Mouse (Mus musculus) monocyte, adult 2 months (primary cell): ENCODE measurements around the gene Zfand3.

Experiments
- DNase-seq, 2 experiments: peaks; one replicate each; pipeline ENCODE4 v3.0.0; 2022; ENCODE audit warnings: low spot score in 2 of 2, low read depth in 1 of 2

Gene Zfand3

GRCm38 (mm10) chr17:30051523-30052346 lies 47.2 kb downstream of the Zfand3 start:
- no peak for DNase-seq

GRCm38 (mm10) chr17:30052347-30052742 lies 47.8 kb downstream of the Zfand3 start:
- DNase-seq, result no peak

- no peak for DNase-seq
Measured at GRCm38 (mm10) chr17:30053463-30053862, 48.9 kb downstream of the Zfand3 start.

- DNase-seq, result no peak
Measured at GRCm38 (mm10) chr17:30053871-30054270, 49.3 kb downstream of the Zfand3 start.

- no peak for DNase-seq
Measured at GRCm38 (mm10) chr17:30056226-30056625, 51.7 kb downstream of the Zfand3 start.

GRCm38 (mm10) chr17:30058594-30058993 lies 54.1 kb downstream of the Zfand3 start:
- DNase-seq, result no peak

- DNase-seq, result no peak
Measured at GRCm38 (mm10) chr17:30059066-30059465, 54.5 kb downstream of the Zfand3 start.

GRCm38 (mm10) chr17:30061100-30061837 lies 56.7 kb downstream of the Zfand3 start:
- no peak for DNase-seq

GRCm38 (mm10) chr17:30063849-30064248 lies 59.3 kb downstream of the Zfand3 start:
- no peak for DNase-seq

GRCm38 (mm10) chr17:30064746-30065145 lies 60.2 kb downstream of the Zfand3 start:
- no peak for DNase-seq

GRCm38 (mm10) chr17:30069776-30070175 lies 65.2 kb downstream of the Zfand3 start:
- DNase-seq, result no peak

- DNase-seq, result no peak
Measured at GRCm38 (mm10) chr17:30070631-30071030, 66.1 kb downstream of the Zfand3 start.

- no peak for DNase-seq
Measured at GRCm38 (mm10) chr17:30072613-30073012, 68.1 kb downstream of the Zfand3 start.

- DNase-seq, result no peak
Measured at GRCm38 (mm10) chr17:30075896-30076295, 71.4 kb downstream of the Zfand3 start.

GRCm38 (mm10) chr17:30084007-30084406 lies 79.5 kb downstream of the Zfand3 start:
- DNase-seq, result no peak

GRCm38 (mm10) chr17:30086695-30087094 lies 82.2 kb downstream of the Zfand3 start:
- DNase-seq, result no peak

- DNase-seq, result no peak
Measured at GRCm38 (mm10) chr17:30088431-30088830, 83.9 kb downstream of the Zfand3 start.

GRCm38 (mm10) chr17:30090416-30090815 lies 85.9 kb downstream of the Zfand3 start:
- DNase-seq, result no peak

GRCm38 (mm10) chr17:30093148-30093749 lies 88.7 kb downstream of the Zfand3 start:
- DNase-seq, result no peak

GRCm38 (mm10) chr17:30097156-30097555 lies 92.6 kb downstream of the Zfand3 start:
- no peak for DNase-seq

- DNase-seq, result no peak
Measured at GRCm38 (mm10) chr17:30097677-30098076, 93.1 kb downstream of the Zfand3 start.

- DNase-seq, result no peak
Measured at GRCm38 (mm10) chr17:30099670-30100069, 95.1 kb downstream of the Zfand3 start.
